Mouse (Mus musculus): ENCODE measurements around the gene Cped1.
"Not testable (repeated sequence)": the region's sequence is repeated elsewhere in the genome, so short reads cannot be mapped to it uniquely, and the experiment has no call there.

GRCm38 (mm10) chr6:22124575-22125330, 139.0 kb downstream of the Cped1 start:
- TF ChIP-seq CTCF (IDR thresholded peaks at IDR 0.05; ENCODE audit: low read depth, low read length); TAL1 (conservative IDR thresholded peaks at IDR 0.05; ENCODE audit: low read depth, low read length); GATA1 (IDR thresholded peaks at IDR 0.05; ENCODE audit: borderline replicate concordance, low read length): not testable (repeated sequence)
